In the genomic region with DNA sequence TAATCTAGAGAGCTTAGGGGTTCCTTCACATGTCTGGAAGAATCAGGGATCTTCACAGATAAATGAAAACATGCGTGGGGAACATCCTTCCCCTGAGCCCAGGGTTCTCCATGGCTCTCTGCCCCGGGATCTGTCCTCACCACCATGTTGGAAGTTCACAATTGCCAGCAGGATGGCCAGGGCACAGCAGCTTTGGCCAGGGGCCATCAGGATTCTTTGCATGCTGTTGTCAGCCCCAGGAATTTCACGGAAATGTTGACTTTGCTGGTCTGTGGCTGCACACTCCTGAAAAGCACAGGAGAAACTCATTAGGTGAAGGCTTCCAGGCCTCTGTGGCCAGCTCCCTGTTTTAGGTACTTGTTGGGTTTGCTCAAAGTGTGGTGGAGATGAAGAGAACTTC, we compare ENCODE assay signal across 26 mouse cellular contexts. TPM values are rescaled to one million over a fixed set of nuclear protein-coding genes. Genes with fewer than 3 reads are reported as not detected.
DNase-seq lines count a peak whose midpoint lies in the region; ATAC-seq and TF ChIP-seq lines count a peak whose summit lies in the region.
"Had no signal": no experiment of that assay in that cellular context is flagged by ENCODE, and none has a peak within 500 bp of the region (broad histone marks: within the 10 kb centered on the region; RNA-seq: fewer than 3 reads in every experiment).

No protein-coding gene starts in this region.

- TF ChIP-seq POLR2A in ES-Bruce4 (IDR thresholded peaks at IDR 0.05; ENCODE audit: insufficient read depth, low read length): no peak

- H3K27me3 ChIP-seq in hindbrain, embryonic 10.5 days (ENCODE audit: insufficient read depth, poor library complexity, severe bottlenecking): no peaks in the 10 kb centered on the region
- H3K27me3 ChIP-seq in hindbrain, postnatal 0 days (ENCODE audit: insufficient read depth, low read length): no peaks in the 10 kb centered on the region
- no peaks in the 10 kb centered on the region for H3K27me3 ChIP-seq in lung, postnatal 0 days (replicated peaks; ENCODE audit: insufficient read depth, low read length)
- H3K27me3 ChIP-seq in ES-Bruce4 (ENCODE audit: control insufficient read depth, insufficient read depth, low read length, poor library complexity, severe bottlenecking) (no peaks in the 10 kb centered on the region), Patski (no peaks in the 10 kb centered on the region)
- H3K27me3 ChIP-seq: forebrain, embryonic 12.5 days; hindbrain, embryonic 12.5 days had no signal

- no peak for ATAC-seq in hindbrain, postnatal 0 days
- ATAC-seq in lung, postnatal 0 days: no peak
- ATAC-seq in Patski: peak; percentile 33
- ATAC-seq: activated CD4-positive, CD25-positive, alpha-beta regulatory T cell, adult 4 months had no signal

- no peak overlapping the region for H3K4me3 ChIP-seq in hindbrain, embryonic 10.5 days
- H3K4me3 ChIP-seq in hindbrain, postnatal 0 days (ENCODE audit: low read length): no peak overlapping the region
- no peak overlapping the region for H3K4me3 ChIP-seq in lung, postnatal 0 days (ENCODE audit: low read depth, low read length)
- no peak overlapping the region for H3K4me3 ChIP-seq in ES-Bruce4 (ENCODE audit: low read depth, low read length)
- H3K4me3 ChIP-seq: forebrain, embryonic 12.5 days; heart, embryonic 15.5 days; hindbrain, embryonic 12.5 days; left cerebral cortex, adult 2 months had no signal

- H3K27ac ChIP-seq in hindbrain, embryonic 10.5 days: 0 out of 2 replicates have a peak overlapping the region, but pooled peaks have one; percentile 12
- no peak overlapping the region for H3K27ac ChIP-seq in hindbrain, postnatal 0 days
- H3K27ac ChIP-seq in lung, postnatal 0 days (ENCODE audit: low read length): no peak overlapping the region
- H3K27ac ChIP-seq in ES-Bruce4 (ENCODE audit: insufficient read depth, low read length): peak overlapping the region; percentile 60
- H3K27ac ChIP-seq: forebrain, embryonic 12.5 days; heart, embryonic 15.5 days; hindbrain, embryonic 12.5 days; kidney, postnatal 0 days; left cerebral cortex, adult 2 months had no signal

- in situ Hi-C loops in Patski (cut with MboI; ENCODE audit: low pct_unique_long_range_greater_than_20kb): no loop called here

- 84% methylated on average over 3 of the region's 3 CpGs for WGBS in hindbrain, embryonic 10.5 days
- WGBS in hindbrain, postnatal 0 days: 64% methylated on average over 3 of the region's 3 CpGs
- whole genome bisulfite sequencing in lung, postnatal 0 days: 54% methylated on average over 3 of the region's 3 CpGs

- H3K9me3 ChIP-seq in hindbrain, embryonic 10.5 days: no peaks in the 10 kb centered on the region
- no peaks in the 10 kb centered on the region for H3K9me3 ChIP-seq in hindbrain, postnatal 0 days (ENCODE audit: low read length)
- no peaks in the 10 kb centered on the region for H3K9me3 ChIP-seq in lung, postnatal 0 days (ENCODE audit: low read length)
- H3K9me3 ChIP-seq in ES-Bruce4 (replicated peaks; ENCODE audit: control insufficient read depth, insufficient read depth, low read length, poor library complexity, severe bottlenecking): peaks cover 2% of the 10 kb centered on the region; the same call in 1 of the 2 replicates
- H3K9me3 ChIP-seq: forebrain, embryonic 12.5 days; heart, embryonic 15.5 days; hindbrain, embryonic 12.5 days had no signal

- CTCF ChIA-PET in Patski (lab: Charles Lee): interaction anchor here (1.5 to 1.8 kb wide), 2 partner anchors 10 to 35 kb away, joined by 5 to 6 read pairs; no protein-coding TSS in a partner anchor

- no peak for TF ChIP-seq EP300 in lung, postnatal 0 days (IDR thresholded peaks at IDR 0.05)
- no peak for TF ChIP-seq EP300 in ES-Bruce4 (IDR thresholded peaks at IDR 0.05; ENCODE audit: insufficient read depth, low read depth, low read length)

- TF ChIP-seq CTCF in hindbrain, postnatal 0 days (IDR thresholded peaks at IDR 0.05; ENCODE audit: low read depth): no peak
- TF ChIP-seq CTCF in lung, postnatal 0 days (IDR thresholded peaks at IDR 0.05): no peak
- TF ChIP-seq CTCF in ES-Bruce4 (IDR thresholded peaks at IDR 0.05; ENCODE audit: low read depth, low read length) (no peak), Patski (IDR thresholded peaks at IDR 0.05) (no peak)

- H3K4me2 ChIP-seq in hindbrain, postnatal 0 days (ENCODE audit: low read depth, low read length): no peak overlapping the region
- no peak overlapping the region for H3K4me2 ChIP-seq in lung, postnatal 0 days (replicated peaks; ENCODE audit: low read depth, low read length)
- H3K4me2 ChIP-seq: forebrain, embryonic 12.5 days; heart, embryonic 15.5 days; hindbrain, embryonic 12.5 days; liver, embryonic 11.5 days had no signal

- DNase-seq in hindbrain, embryonic 10.5 days (ENCODE audit: low spot score): no peak
- no peak for DNase-seq in hindbrain, postnatal 0 days (ENCODE audit: low spot score)
- peak; percentile 26 for DNase-seq in lung, postnatal 10 days
- no peak for DNase-seq in lung, postnatal 0 days (ENCODE audit: low spot score)
- DNase-seq in Patski (ENCODE audit: low read depth, low spot score): peak; percentile 31
- no peak for DNase-seq in thymus, postnatal 4 days
- DNase-seq in gastrocnemius, adult 18-20 months (ENCODE audit: low spot score): no peak
- DNase-seq: adrenal gland, postnatal 14 days; gastrocnemius, postnatal 10 days; heart, adult 11 months; left cerebral cortex, postnatal 4 days; right cerebral cortex, postnatal 25 days had no signal

- POLR2A ChIA-PET in Patski (lab: Charles Lee): interaction anchor here (0.6 to 1.3 kb wide), 4 partner anchors 10 to 48 kb away, joined by 3 read pairs; no protein-coding TSS in a partner anchor

- no peak overlapping the region for H3K9ac ChIP-seq in hindbrain, postnatal 0 days (replicated peaks; ENCODE audit: low read length)
- H3K9ac ChIP-seq in lung, postnatal 0 days (replicated peaks; ENCODE audit: low read depth): no peak overlapping the region
- H3K9ac ChIP-seq in ES-Bruce4 (ENCODE audit: low read depth, poor library complexity, severe bottlenecking): no peak overlapping the region
- H3K9ac ChIP-seq: forebrain, embryonic 12.5 days; heart, embryonic 15.5 days; hindbrain, embryonic 12.5 days had no signal

- H3K4me1 ChIP-seq in hindbrain, embryonic 10.5 days (replicated peaks): peaks cover 12% of the 10 kb centered on the region; the same call in 1 of the 2 replicates
- no peaks in the 10 kb centered on the region for H3K4me1 ChIP-seq in hindbrain, postnatal 0 days (ENCODE audit: insufficient read depth, low read length)
- H3K4me1 ChIP-seq in lung, postnatal 0 days (ENCODE audit: insufficient read depth, low read depth, low read length): peaks cover 5% of the 10 kb centered on the region; the same call in 1 of the 2 replicates
- peaks cover 2% of the 10 kb centered on the region for H3K4me1 ChIP-seq in ES-Bruce4 (ENCODE audit: control insufficient read depth, insufficient read depth, low read length)
- H3K4me1 ChIP-seq: hindbrain, embryonic 12.5 days had no signal

- H3K36me3 ChIP-seq in hindbrain, embryonic 10.5 days: no peaks in the 10 kb centered on the region
- H3K36me3 ChIP-seq in hindbrain, postnatal 0 days (ENCODE audit: insufficient read depth, low read length): no peaks in the 10 kb centered on the region
- no peaks in the 10 kb centered on the region for H3K36me3 ChIP-seq in lung, postnatal 0 days (ENCODE audit: insufficient read depth, low read length)
- H3K36me3 ChIP-seq in ES-Bruce4 (ENCODE audit: control insufficient read depth, insufficient read depth, low read length, poor library complexity, severe bottlenecking): no peaks in the 10 kb centered on the region
- H3K36me3 ChIP-seq: heart, embryonic 15.5 days; hindbrain, embryonic 12.5 days had no signal

RNA-seq across cellular contexts. Expression of a gene that starts 20.4 kb away (rescaled TPM):
- polyA plus RNA-seq in hindbrain, embryonic 10.5 days (2016; fragmentation: Nextera tagmentation; extraction: Ambion mirVana): 0.25 and 0.29 TPM in 2 replicates
- 0.05 TPM in 1 of 2 replicates, not detected in the other for total RNA-seq in hindbrain, postnatal 0 days (2014; rRNA removed)
- 0.24 TPM in 1 of 2 replicates, not detected in the other for polyA plus RNA-seq in hindbrain, postnatal 0 days (2015; fragmentation: Nextera tagmentation; extraction: Ambion mirVana)
- 0.06 and 0.17 TPM in 2 replicates for polyA plus RNA-seq in lung, postnatal 0 days (2015; fragmentation: Nextera tagmentation; extraction: Ambion mirVana)
- polyA plus RNA-seq in ES-Bruce4 (2011; ENCODE audit: insufficient read depth, insufficient read length, low read depth, missing spikeins) (2.4 and 3.2 TPM in 2 replicates), Patski (2021) (0.24 TPM)
- under 1 TPM in 1 of 2 experiments, not detected in 1; 0.18 TPM for total RNA-seq in gastrocnemius, adult 18-20 months (2021)
- total RNA-seq: gastrocnemius, postnatal 10 days; left cerebral cortex, postnatal 4 days; megakaryocyte-erythroid progenitor cell, adult 5-6 weeks had no signal
- polyA plus RNA-seq: forebrain, embryonic 12.5 days; heart, embryonic 15.5 days; lung, embryonic 16.5 days; stomach, embryonic 14.5 days had no signal

RNA-seq across cellular contexts. Expression of a gene that starts 20.5 kb away (rescaled TPM):
- polyA plus RNA-seq in hindbrain, embryonic 10.5 days (2016; fragmentation: Nextera tagmentation; extraction: Ambion mirVana): 0.06 and 0.14 TPM in 2 replicates
- not detected in 2 replicates for total RNA-seq in hindbrain, postnatal 0 days (2014; rRNA removed)
- 0.06 and 0.13 TPM in 2 replicates for polyA plus RNA-seq in hindbrain, postnatal 0 days (2015; fragmentation: Nextera tagmentation; extraction: Ambion mirVana)
- polyA plus RNA-seq in lung, postnatal 0 days (2015; fragmentation: Nextera tagmentation; extraction: Ambion mirVana): 0.39 and 0.42 TPM in 2 replicates
- polyA plus RNA-seq in ES-Bruce4 (2011; ENCODE audit: insufficient read depth, insufficient read length, low read depth, missing spikeins) (not detected in 2 replicates), Patski (2021) (0.19 TPM)
- total RNA-seq in gastrocnemius, adult 18-20 months (2021): not detected
- total RNA-seq: adrenal gland, postnatal 14 days; gastrocnemius, postnatal 10 days; layer of hippocampus, adult 8-10 months; left cerebral cortex, adult 2 months; left cerebral cortex, postnatal 4 days; midbrain, postnatal 0 days had no signal
- polyA plus RNA-seq: brain, embryonic 14.5 days had no signal

Comparison
In these comparisons a context has a peak if more than half of its experiments do, and no peak if none do; other contexts are left out.
1. DNase-seq: peak in lung, postnatal 10 days (single experiment) and Patski (single experiment); none in hindbrain, embryonic 10.5 days (single experiment), hindbrain, postnatal 0 days (single experiment), lung, postnatal 0 days (single experiment), thymus, postnatal 4 days (single experiment) and gastrocnemius, adult 18-20 months (single experiment).
2. H3K27ac ChIP-seq: peak in hindbrain, embryonic 10.5 days (single experiment) and ES-Bruce4 (single experiment); none in hindbrain, postnatal 0 days (single experiment) and lung, postnatal 0 days (single experiment).